Mouse (Mus musculus) intestine, embryonic 16.5 days (tissue): Measurements from ENCODE around the gene Usp31. TPM values are rescaled to one million over a fixed set of nuclear protein-coding genes. Genes with fewer than 3 reads are reported as not detected.

Experiments used
- ATAC-seq: fragments of 200-750 bp; cut with Nextera tagmentation; 2 replicates; pipeline ENCODE4 v1.8.0; 2017; ENCODE audit warnings: moderate TSS enrichment, moderate library complexity
- H3K27ac ChIP-seq: fragments of 300-500 bp; sonication (generic); 2 replicates; pipeline ENCODE4 v1.5.1; 2014; ENCODE audit warnings: mild to moderate bottlenecking, low read length
- H3K27me3 ChIP-seq: fragments of 300-500 bp; sonication (generic); replicated peaks from 2 replicates; pipeline ENCODE4 v1.6.1; 2014; ENCODE audit warnings: low read length, control low read depth, mixed read lengths; ENCODE audit not compliant: control insufficient read depth, insufficient read depth
- H3K36me3 ChIP-seq: fragments of 300-500 bp; sonication (generic); 2 replicates; pipeline ENCODE4 v1.6.1; 2014; ENCODE audit warnings: low read length, control low read depth; ENCODE audit not compliant: control insufficient read depth, insufficient read depth
- H3K4me1 ChIP-seq: fragments of 300-500 bp; sonication (generic); 2 replicates; pipeline ENCODE4 v1.6.1; 2014; ENCODE audit warnings: low read length, control low read depth, mixed read lengths; ENCODE audit not compliant: control insufficient read depth, insufficient read depth
- H3K4me2 ChIP-seq: fragments of 300-500 bp; sonication (generic); 2 replicates; pipeline ENCODE4 v1.6.1; 2014; ENCODE audit warnings: low read depth, low read length, control low read depth
- H3K4me3 ChIP-seq: fragments of 300-500 bp; sonication (generic); 2 replicates; pipeline ENCODE4 v1.5.1; 2014; ENCODE audit warnings: mild to moderate bottlenecking, low read length
- H3K9ac ChIP-seq: fragments of 300-500 bp; sonication (generic); 2 replicates; pipeline ENCODE4 v1.6.1; 2014; ENCODE audit warnings: low read depth, low read length
- H3K9me3 ChIP-seq: fragments of 300-500 bp; sonication (generic); 2 replicates; pipeline ENCODE4 v1.6.1; 2016; ENCODE audit warnings: low read length, control low read depth; ENCODE audit not compliant: control insufficient read depth
- WGBS: fragments of 180-500 bp; shearing (Covaris S2); extraction: QIAGEN DNeasy Blood & Tissue Kit; methylation state at CpG from one replicate; pipeline ENCODE4 v1.1.7; 2014; 5-methylcytosine and 5-hydroxymethylcytosine counted together
- polyA plus RNA-seq: library from polyadenylated mRNA; unstranded; fragments of >200 nt; fragmentation: Nextera tagmentation; extraction: Ambion mirVana; gene quantifications from 2 replicates; pipeline ENCODE4 v1.2.1, GENCODE M21; 2015

Usp31 gene
- 0.80 and 1.1 TPM in 2 replicates for polyA plus RNA-seq

- H3K27ac ChIP-seq: peak within 1 kb of the TSS; percentile 61
- H3K4me3 ChIP-seq: peak within 1 kb of the TSS; percentile 88
- H3K9me3 ChIP-seq: no peaks in the 10 kb centered on the region
- WGBS: under 1% methylated on average over 55 of the region's 82 CpGs
- H3K27me3 ChIP-seq: no peaks in the 10 kb centered on the region
- peak within 1 kb of the TSS; percentile 79 for H3K9ac ChIP-seq
- no peaks in the 10 kb centered on the region for H3K36me3 ChIP-seq
- H3K4me2 ChIP-seq: peak within 1 kb of the TSS; percentile 97
- ATAC-seq: peak; percentile 99
- peaks cover 13% of the 10 kb centered on the region for H3K4me1 ChIP-seq
These were observed at the start of gene Usp31 for GRCm38 (mm10) chr7:121707073-121707667. Usp31 (minus strand) TSS chr7:121707253.

DNA sequence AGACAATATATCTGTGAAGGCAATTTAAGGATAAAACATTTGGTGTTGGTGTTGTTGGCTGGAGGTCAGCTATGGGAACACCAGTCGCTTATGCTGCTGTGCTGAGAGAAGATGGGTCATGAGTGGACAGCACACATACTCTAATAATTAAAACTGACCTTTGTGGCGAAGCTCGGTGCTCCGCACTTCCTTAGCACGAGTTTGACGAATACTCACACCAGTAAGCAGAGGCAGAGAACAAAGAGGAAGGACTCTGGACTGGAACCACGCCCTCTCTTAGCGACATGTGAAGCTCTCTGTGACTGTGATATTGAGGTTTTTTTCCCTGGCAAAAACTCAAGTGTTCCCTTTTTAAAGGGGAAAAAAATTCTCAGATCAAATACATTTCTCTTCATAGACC is 47.7 kb upstream of the Usp31 start:
- no peak overlapping the region for H3K4me2 ChIP-seq
- no peaks in the 10 kb centered on the region for H3K9me3 ChIP-seq
- H3K4me1 ChIP-seq: no peaks in the 10 kb centered on the region
- no peaks in the 10 kb centered on the region for H3K27me3 ChIP-seq
- no peaks in the 10 kb centered on the region for H3K36me3 ChIP-seq
- 53% methylated on average over 8 of the region's 8 CpGs for WGBS
- ATAC-seq: peak; percentile 86
- H3K9ac ChIP-seq: no peak overlapping the region
- H3K4me3 ChIP-seq: no peak overlapping the region
- H3K27ac ChIP-seq: no peak overlapping the region

- Histone ChIP-seq H3K27ac (no peak overlapping the region), H3K36me3 (no peaks in the 10 kb centered on the region), H3K9me3 (no peaks in the 10 kb centered on the region), H3K4me2 (no peak overlapping the region), H3K9ac (no peak overlapping the region), H3K4me3 (no peak overlapping the region), H3K27me3 (no peaks in the 10 kb centered on the region), H3K4me1 (no peaks in the 10 kb centered on the region)
- WGBS: 83% methylated on average over 5 of the region's 5 CpGs
- ATAC-seq: no peak
These were observed 43.2 kb upstream of the Usp31 start for GRCm38 (mm10) chr7:121750244-121750643.

DNA sequence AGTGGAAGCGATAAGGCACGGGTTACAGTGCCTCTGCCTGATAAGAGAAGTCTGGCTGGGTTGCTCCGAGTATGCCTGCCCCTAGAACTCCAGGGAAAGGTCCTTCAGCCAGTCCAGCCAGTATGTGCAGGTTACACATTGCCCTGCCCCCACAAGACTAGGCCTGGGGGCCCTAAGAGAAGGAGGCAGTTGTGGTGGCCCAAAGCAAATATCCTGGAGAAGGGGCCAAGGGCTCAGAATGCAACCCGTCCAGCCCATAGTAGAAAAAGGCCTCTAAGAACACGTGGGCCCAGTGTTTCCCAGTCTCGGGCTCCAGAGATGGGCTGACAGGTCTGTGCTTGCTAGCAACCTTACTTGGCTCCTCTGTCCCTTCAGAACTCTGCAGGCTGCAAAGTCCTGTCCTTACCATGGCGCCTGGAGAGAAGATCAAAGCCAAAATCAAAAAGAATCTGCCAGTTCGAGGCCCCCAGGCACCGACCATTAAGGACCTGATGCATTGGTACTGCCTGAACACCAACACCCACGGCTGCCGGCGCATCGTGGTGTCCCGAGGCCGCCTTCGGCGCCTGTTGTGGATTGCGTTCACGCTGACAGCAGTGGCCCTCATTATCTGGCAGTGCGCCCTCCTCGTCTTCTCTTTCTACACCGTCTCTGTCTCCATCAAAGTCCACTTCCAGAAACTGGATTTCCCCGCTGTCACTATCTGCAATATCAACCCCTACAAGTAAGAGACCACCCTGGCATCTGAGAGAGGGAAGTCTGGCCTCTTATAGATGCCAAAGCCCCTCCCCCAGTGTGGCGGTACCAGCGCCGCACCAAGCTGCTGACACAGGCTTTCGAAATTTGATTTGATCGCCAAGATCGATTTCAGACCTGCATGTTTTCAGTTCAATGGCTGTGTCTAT is 30.7 kb upstream of the Usp31 start:
- 0 out of 2 replicates have a peak, but pooled peaks have one; percentile 18 for ATAC-seq
- WGBS: 58% methylated on average over 29 of the region's 29 CpGs
- Histone ChIP-seq H3K36me3 (no peaks in the 10 kb centered on the region), H3K27ac (no peak overlapping the region), H3K4me1 (peaks cover 3% of the 10 kb centered on the region; the same call in 1 of the 2 replicates), H3K4me3 (no peak overlapping the region), H3K9me3 (no peaks in the 10 kb centered on the region), H3K27me3 (peaks cover 13% of the 10 kb centered on the region; the same call in 1 of the 2 replicates), H3K9ac (no peak overlapping the region), H3K4me2 (no peak overlapping the region)

GRCm38 (mm10) chr7:121734171-121734831 is 27.2 kb upstream of the Usp31 start, which contains the start of gene Scnn1g:
Scnn1g (plus strand) TSS chr7:121734479.
- peaks cover 3% of the 10 kb centered on the region; the same call in 1 of the 2 replicates for H3K4me1 ChIP-seq
- peak within 1 kb of the TSS; percentile 48 for H3K4me3 ChIP-seq
- H3K9me3 ChIP-seq: no peaks in the 10 kb centered on the region
- WGBS: under 1% methylated on average over 38 of the region's 38 CpGs
- peaks cover 13% of the 10 kb centered on the region; the same call in 1 of the 2 replicates for H3K27me3 ChIP-seq
- H3K4me2 ChIP-seq: peak within 1 kb of the TSS; percentile 75
- H3K36me3 ChIP-seq: no peaks in the 10 kb centered on the region
- H3K9ac ChIP-seq: 0 out of 2 replicates have a peak within 1 kb of the TSS, but pooled peaks have one; percentile 16
- H3K27ac ChIP-seq: no peak within 1 kb of the TSS
- peak; percentile 97 for ATAC-seq

DNA sequence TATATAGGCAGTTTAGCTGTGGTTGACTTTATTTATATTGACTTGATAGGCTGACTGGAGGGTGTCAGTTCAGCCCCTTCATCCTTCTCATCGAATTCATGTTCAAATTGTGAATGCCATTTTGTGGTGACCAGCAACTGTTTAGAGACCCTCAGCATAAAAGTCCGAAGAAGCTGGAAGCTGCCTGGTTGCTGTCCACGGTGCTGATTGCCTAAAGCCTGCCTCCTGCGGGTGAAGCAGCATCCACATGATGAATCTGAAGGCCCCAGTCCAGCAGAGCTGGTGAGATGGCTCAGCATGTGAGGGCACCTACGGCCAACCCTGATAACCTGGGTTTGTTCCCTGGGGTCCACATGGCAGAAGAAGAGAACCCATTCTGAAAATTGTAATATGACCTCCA is 23.2 kb upstream of the Usp31 start:
- H3K4me3 ChIP-seq: no peak overlapping the region
- WGBS: 15% methylated on average over 5 of the region's 5 CpGs
- H3K9ac ChIP-seq: no peak overlapping the region
- H3K36me3 ChIP-seq: no peaks in the 10 kb centered on the region
- H3K4me1 ChIP-seq: peaks cover 3% of the 10 kb centered on the region; the same call in 1 of the 2 replicates
- no peak for ATAC-seq
- no peak overlapping the region for H3K4me2 ChIP-seq
- peaks cover 8% of the 10 kb centered on the region; the same call in 1 of the 2 replicates for H3K27me3 ChIP-seq
- H3K27ac ChIP-seq: no peak overlapping the region
- H3K9me3 ChIP-seq: no peaks in the 10 kb centered on the region

GRCm38 (mm10) chr7:121717031-121717430 is 10.0 kb upstream of the Usp31 start:
- Histone ChIP-seq H3K4me2 (no peak overlapping the region), H3K4me3 (no peak overlapping the region), H3K27ac (no peak overlapping the region), H3K4me1 (no peaks in the 10 kb centered on the region), H3K27me3 (no peaks in the 10 kb centered on the region), H3K36me3 (no peaks in the 10 kb centered on the region), H3K9ac (no peak overlapping the region), H3K9me3 (no peaks in the 10 kb centered on the region)
- ATAC-seq: no peak
- 73% methylated on average over 7 of the region's 7 CpGs for WGBS

GRCm38 (mm10) chr7:121711171-121711570 is 4.1 kb upstream of the Usp31 start:
- no peak for ATAC-seq
- Histone ChIP-seq H3K27ac (no peak overlapping the region), H3K4me3 (no peak overlapping the region), H3K9ac (no peak overlapping the region), H3K27me3 (no peaks in the 10 kb centered on the region), H3K4me1 (peaks cover 2% of the 10 kb centered on the region), H3K4me2 (no peak overlapping the region), H3K9me3 (no peaks in the 10 kb centered on the region), H3K36me3 (no peaks in the 10 kb centered on the region)
- 59% methylated on average over 2 of the region's 2 CpGs for WGBS
